Mouse (Mus musculus): Measurements from ENCODE around the gene Kif18a. TPM values are rescaled to one million over a fixed set of nuclear protein-coding genes. Genes with fewer than 3 reads are reported as not detected.

Gene Kif18a
- polyA plus RNA-seq, 1 experiment from 2014 or later, result 46.7 TPM

- Histone ChIP-seq H3K9me3 (ENCODE audit: control insufficient read depth, low read length) (no peaks in the 10 kb centered on the region), H3K27me3 (ENCODE audit: control insufficient read depth, insufficient read depth, low read length) (no peaks in the 10 kb centered on the region), H3K9ac (ENCODE audit: low read length) (peak overlapping the region; percentile 82), H3K4me3 (ENCODE audit: low read depth, low read length) (peak overlapping the region; percentile 70), H3K4me2 (ENCODE audit: low read depth, low read length, severe bottlenecking) (peak overlapping the region; percentile 56), H3K27ac (ENCODE audit: low read depth, low read length) (peak overlapping the region; percentile 75), H3K4me1 (replicated peaks; ENCODE audit: control insufficient read depth, insufficient read depth, low read length) (peaks cover 7% of the 10 kb centered on the region; the same call in 1 of the 2 replicates), H3K36me3 (ENCODE audit: control insufficient read depth, insufficient read depth, low read length) (no peaks in the 10 kb centered on the region)
- ATAC-seq (replicated peaks; ENCODE audit: low FRiP score), result peak; percentile 37
- DNase-seq (ENCODE audit: low spot score), result no peak
- 0% methylated on average over 1 of the region's 1 CpGs for WGBS
Measured at GRCm38 (mm10) chr2:109281341-109281690, 778 bp downstream of the Kif18a start.

GRCm38 (mm10) chr2:109284121-109284520 is 3.6 kb downstream of the Kif18a start:
- DNase-seq (ENCODE audit: low spot score) (no peak), ATAC-seq (replicated peaks; ENCODE audit: low FRiP score) (no peak)
- Histone ChIP-seq H3K9ac (ENCODE audit: low read length) (no peak overlapping the region), H3K4me1 (replicated peaks; ENCODE audit: control insufficient read depth, insufficient read depth, low read length) (peaks cover 4% of the 10 kb centered on the region; the same call in 1 of the 2 replicates), H3K36me3 (ENCODE audit: control insufficient read depth, insufficient read depth, low read length) (no peaks in the 10 kb centered on the region), H3K4me2 (ENCODE audit: low read depth, low read length, severe bottlenecking) (no peak overlapping the region), H3K4me3 (ENCODE audit: low read depth, low read length) (no peak overlapping the region), H3K9me3 (ENCODE audit: control insufficient read depth, low read length) (no peaks in the 10 kb centered on the region), H3K27ac (ENCODE audit: low read depth, low read length) (no peak overlapping the region), H3K27me3 (ENCODE audit: control insufficient read depth, insufficient read depth, low read length) (no peaks in the 10 kb centered on the region)
- WGBS, result 93% methylated on average over 3 of the region's 3 CpGs

- Histone ChIP-seq H3K4me3 (ENCODE audit: low read depth, low read length) (no peak overlapping the region), H3K4me2 (ENCODE audit: low read depth, low read length, severe bottlenecking) (no peak overlapping the region), H3K9ac (ENCODE audit: low read length) (no peak overlapping the region), H3K36me3 (ENCODE audit: control insufficient read depth, insufficient read depth, low read length) (no peaks in the 10 kb centered on the region; the same call in 1 of the 2 replicates), H3K27ac (ENCODE audit: low read depth, low read length) (no peak overlapping the region), H3K27me3 (ENCODE audit: control insufficient read depth, insufficient read depth, low read length) (no peaks in the 10 kb centered on the region), H3K9me3 (ENCODE audit: control insufficient read depth, low read length) (no peaks in the 10 kb centered on the region), H3K4me1 (replicated peaks; ENCODE audit: control insufficient read depth, insufficient read depth, low read length) (no peaks in the 10 kb centered on the region)
- 98% methylated on average over 6 of the region's 6 CpGs for WGBS
- ATAC-seq (replicated peaks; ENCODE audit: low FRiP score), result no peak
- DNase-seq (ENCODE audit: low spot score), result no peak
Measured at GRCm38 (mm10) chr2:109289327-109289726, 8.8 kb downstream of the Kif18a start.

GRCm38 (mm10) chr2:109296264-109296663 is 15.7 kb downstream of the Kif18a start:
- H3K4me2 ChIP-seq (ENCODE audit: low read depth, low read length, severe bottlenecking), result no peak overlapping the region
- H3K27me3 ChIP-seq (ENCODE audit: control insufficient read depth, insufficient read depth, low read length), result no peaks in the 10 kb centered on the region
- H3K9ac ChIP-seq (ENCODE audit: low read length), result no peak overlapping the region
- 89% methylated on average over 5 of the region's 5 CpGs for WGBS
- ATAC-seq (replicated peaks; ENCODE audit: low FRiP score) (no peak), DNase-seq (ENCODE audit: low spot score) (no peak)
- no peaks in the 10 kb centered on the region for H3K9me3 ChIP-seq (ENCODE audit: control insufficient read depth, low read length)
- H3K27ac ChIP-seq (ENCODE audit: low read depth, low read length), result no peak overlapping the region
- no peaks in the 10 kb centered on the region; the same call in 1 of the 2 replicates for H3K36me3 ChIP-seq (ENCODE audit: control insufficient read depth, insufficient read depth, low read length)
- no peaks in the 10 kb centered on the region for H3K4me1 ChIP-seq (replicated peaks; ENCODE audit: control insufficient read depth, insufficient read depth, low read length)
- H3K4me3 ChIP-seq (ENCODE audit: low read depth, low read length), result no peak overlapping the region

- no peaks in the 10 kb centered on the region; the same call in 1 of the 2 replicates for H3K36me3 ChIP-seq (ENCODE audit: control insufficient read depth, insufficient read depth, low read length)
- H3K9ac ChIP-seq (ENCODE audit: low read length), result no peak overlapping the region
- ATAC-seq (replicated peaks; ENCODE audit: low FRiP score), result no peak
- H3K9me3 ChIP-seq (ENCODE audit: control insufficient read depth, low read length), result no peaks in the 10 kb centered on the region
- H3K27ac ChIP-seq (ENCODE audit: low read depth, low read length), result no peak overlapping the region
- no peak overlapping the region for H3K4me3 ChIP-seq (ENCODE audit: low read depth, low read length)
- DNase-seq (ENCODE audit: low spot score), result no peak
- H3K4me2 ChIP-seq (ENCODE audit: low read depth, low read length, severe bottlenecking), result no peak overlapping the region
- 97% methylated on average over 1 of the region's 1 CpGs for WGBS
- H3K4me1 ChIP-seq (replicated peaks; ENCODE audit: control insufficient read depth, insufficient read depth, low read length), result no peaks in the 10 kb centered on the region
- no peaks in the 10 kb centered on the region for H3K27me3 ChIP-seq (ENCODE audit: control insufficient read depth, insufficient read depth, low read length)
Measured at GRCm38 (mm10) chr2:109298160-109298559, 17.6 kb downstream of the Kif18a start.

GRCm38 (mm10) chr2:109302234-109302633 is 21.7 kb downstream of the Kif18a start:
- DNase-seq (ENCODE audit: low spot score), result no peak
- no peaks in the 10 kb centered on the region for H3K4me1 ChIP-seq (replicated peaks; ENCODE audit: control insufficient read depth, insufficient read depth, low read length)
- WGBS, result 93% methylated on average over 3 of the region's 3 CpGs
- no peak overlapping the region for H3K4me2 ChIP-seq (ENCODE audit: low read depth, low read length, severe bottlenecking)
- H3K9me3 ChIP-seq (ENCODE audit: control insufficient read depth, low read length), result no peaks in the 10 kb centered on the region
- H3K36me3 ChIP-seq (ENCODE audit: control insufficient read depth, insufficient read depth, low read length), result no peaks in the 10 kb centered on the region; the same call in 1 of the 2 replicates
- H3K27ac ChIP-seq (ENCODE audit: low read depth, low read length), result no peak overlapping the region
- ATAC-seq (replicated peaks; ENCODE audit: low FRiP score), result no peak
- no peaks in the 10 kb centered on the region for H3K27me3 ChIP-seq (ENCODE audit: control insufficient read depth, insufficient read depth, low read length)
- no peak overlapping the region for H3K9ac ChIP-seq (ENCODE audit: low read length)
- no peak overlapping the region for H3K4me3 ChIP-seq (ENCODE audit: low read depth, low read length)

- Histone ChIP-seq H3K36me3 (ENCODE audit: control insufficient read depth, insufficient read depth, low read length) (no peaks in the 10 kb centered on the region; the same call in 1 of the 2 replicates), H3K27ac (ENCODE audit: low read depth, low read length) (no peak overlapping the region), H3K4me3 (ENCODE audit: low read depth, low read length) (no peak overlapping the region), H3K9me3 (ENCODE audit: control insufficient read depth, low read length) (no peaks in the 10 kb centered on the region), H3K27me3 (ENCODE audit: control insufficient read depth, insufficient read depth, low read length) (no peaks in the 10 kb centered on the region), H3K4me2 (ENCODE audit: low read depth, low read length, severe bottlenecking) (no peak overlapping the region), H3K4me1 (replicated peaks; ENCODE audit: control insufficient read depth, insufficient read depth, low read length) (no peaks in the 10 kb centered on the region), H3K9ac (ENCODE audit: low read length) (no peak overlapping the region)
- no peak for ATAC-seq (replicated peaks; ENCODE audit: low FRiP score)
- no peak for DNase-seq (ENCODE audit: low spot score)
Measured at GRCm38 (mm10) chr2:109303638-109304037, 23.1 kb downstream of the Kif18a start.

GRCm38 (mm10) chr2:109311369-109311768 is 30.8 kb downstream of the Kif18a start:
- ATAC-seq (replicated peaks; ENCODE audit: low FRiP score) (no peak), DNase-seq (ENCODE audit: low spot score) (no peak)
- Histone ChIP-seq H3K27ac (ENCODE audit: low read depth, low read length) (no peak overlapping the region), H3K27me3 (ENCODE audit: control insufficient read depth, insufficient read depth, low read length) (no peaks in the 10 kb centered on the region), H3K4me1 (replicated peaks; ENCODE audit: control insufficient read depth, insufficient read depth, low read length) (no peaks in the 10 kb centered on the region), H3K9me3 (ENCODE audit: control insufficient read depth, low read length) (no peaks in the 10 kb centered on the region), H3K9ac (ENCODE audit: low read length) (no peak overlapping the region), H3K36me3 (ENCODE audit: control insufficient read depth, insufficient read depth, low read length) (peaks cover 2% of the 10 kb centered on the region; the same call in 1 of the 2 replicates), H3K4me3 (ENCODE audit: low read depth, low read length) (no peak overlapping the region), H3K4me2 (ENCODE audit: low read depth, low read length, severe bottlenecking) (no peak overlapping the region)
- 95% methylated on average over 5 of the region's 5 CpGs for WGBS

- H3K36me3 ChIP-seq (ENCODE audit: control insufficient read depth, insufficient read depth, low read length), result 0 out of 2 replicates have a peak, but pooled peaks cover 3% of the 10 kb centered on the region
- H3K9ac ChIP-seq (ENCODE audit: low read length), result no peak overlapping the region
- 100% methylated on average over 1 of the region's 1 CpGs for WGBS
- H3K4me2 ChIP-seq (ENCODE audit: low read depth, low read length, severe bottlenecking), result no peak overlapping the region
- H3K4me1 ChIP-seq (replicated peaks; ENCODE audit: control insufficient read depth, insufficient read depth, low read length), result no peaks in the 10 kb centered on the region
- DNase-seq (ENCODE audit: low spot score) (no peak), ATAC-seq (replicated peaks; ENCODE audit: low FRiP score) (no peak)
- H3K9me3 ChIP-seq (ENCODE audit: control insufficient read depth, low read length), result no peaks in the 10 kb centered on the region
- no peaks in the 10 kb centered on the region for H3K27me3 ChIP-seq (ENCODE audit: control insufficient read depth, insufficient read depth, low read length)
- H3K4me3 ChIP-seq (ENCODE audit: low read depth, low read length), result no peak overlapping the region
- no peak overlapping the region for H3K27ac ChIP-seq (ENCODE audit: low read depth, low read length)
Measured at GRCm38 (mm10) chr2:109331807-109332206, 51.3 kb downstream of the Kif18a start.
